Mouse (Mus musculus) cerebellum, postnatal 14 days (tissue): ENCODE measurements at regions not wholly inside any gene's neighbourhood (a gene's known extent, or its start where the extent isn't known, plus 50 kb on each side); places are given as distances from the start of the nearest gene placed in this dataset.
A peak's percentile ranks its signal among the peaks of the same experiment; 100 is the strongest.

ENCODE experiments used
- DNase-seq, 2 experiments: peaks; one replicate each; pipeline ENCODE4 v3.0.0; 2021; ENCODE audit warnings: mixed read lengths in 2 of 2

GRCm38 (mm10) chr14:91889141-91889631 is 2001.3 kb downstream of the Pcdh9 start:
- DNase-seq = peak; percentile 10 to 54

GRCm38 (mm10) chr14:91865935-91866664 is 2024.4 kb downstream of the Pcdh9 start:
- DNase-seq = no peak

- DNase-seq = no peak
These were observed 2038.2 kb downstream of the Pcdh9 start for GRCm38 (mm10) chr14:91852258-91852657.
